Mouse (Mus musculus): ENCODE measurements at regions not wholly inside any gene's neighbourhood (a gene's known extent, or its start where the extent isn't known, plus 50 kb on each side); places are given as distances from the start of the nearest gene placed in this dataset.

DNA sequence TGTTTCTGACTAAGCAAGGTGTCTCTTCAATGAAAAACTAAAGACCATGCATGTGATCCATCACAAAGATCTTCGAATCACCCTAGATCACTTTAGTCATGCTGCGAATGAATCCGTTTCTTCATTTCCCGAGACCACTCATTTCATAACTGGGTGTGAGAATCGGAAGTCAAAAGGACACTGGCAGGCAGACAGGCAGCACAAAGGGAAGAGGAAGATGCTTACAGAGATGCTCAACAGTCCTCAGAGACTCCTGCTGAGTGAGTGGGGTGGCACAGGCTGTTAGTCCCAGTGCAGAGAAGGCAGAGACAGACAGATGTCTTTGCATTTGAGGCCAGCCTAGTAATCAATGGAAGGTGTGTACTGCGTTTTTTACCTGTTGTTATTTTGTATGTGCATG lies 155.6 kb upstream of the Jmjd1c start:
- TF ChIP-seq CTCF (IDR thresholded peaks at IDR 0.05; ENCODE audit: low read depth): no peak
- no peak for TF ChIP-seq EP300 (IDR thresholded peaks at IDR 0.05; ENCODE audit: low read depth)

All from liver, embryonic 14.5 days (tissue).